8 mouse cellular contexts compared by ENCODE assay signal in the genomic region with DNA sequence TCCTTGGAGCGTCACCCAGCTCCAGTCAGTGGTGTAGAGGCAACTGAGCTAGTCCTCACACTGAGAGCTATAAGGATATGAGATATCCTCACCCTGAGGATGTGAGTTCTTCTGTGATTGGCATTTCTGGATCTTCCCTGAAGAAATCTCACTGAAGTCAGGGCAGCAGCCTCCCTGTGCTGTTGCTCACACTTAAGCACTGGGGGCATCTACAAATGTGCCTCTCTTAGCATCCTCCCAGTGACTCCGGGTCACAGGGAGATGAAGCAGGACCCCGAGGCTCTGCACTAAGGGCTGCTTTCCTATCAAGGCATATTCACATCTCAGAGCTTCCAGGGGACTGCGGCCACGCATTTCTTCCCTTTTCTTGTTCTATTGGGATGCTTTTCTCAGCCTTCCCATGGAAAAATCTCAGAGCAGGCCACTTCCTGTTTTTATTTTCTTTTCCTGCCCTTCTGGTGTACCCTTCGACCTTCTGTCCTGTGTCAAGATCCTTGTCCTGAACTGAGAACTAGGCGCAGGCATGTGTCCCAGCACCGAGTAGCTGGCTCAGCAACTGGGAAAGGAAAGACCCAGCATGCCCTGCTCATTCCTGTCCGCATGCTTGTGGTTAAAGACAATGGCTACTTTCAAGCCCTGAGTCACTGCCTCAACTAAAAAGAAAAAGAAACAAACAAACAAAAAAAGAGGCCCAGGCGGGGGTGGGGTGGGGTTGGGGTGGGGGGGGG.
DNase-seq lines count a peak whose midpoint lies in the region; ATAC-seq lines count a peak whose summit lies in the region.

No protein-coding gene starts in this region.

- no peak for ATAC-seq in CD4-positive, CD25-positive, alpha-beta regulatory T cell, adult 4 months
- no peak for ATAC-seq in heart, embryonic 12.5 days (ENCODE audit: insufficient number of reproducible peaks, low FRiP score)

- WGBS in heart, embryonic 12.5 days: 52% methylated on average over 10 of the region's 10 CpGs

- no peaks in the 10 kb centered on the region for H3K36me3 ChIP-seq in heart, embryonic 12.5 days

- DNase-seq in CD4-positive, CD25-positive, alpha-beta regulatory T cell, adult 2 months (ENCODE audit: low read depth, low spot score): peak; percentile 49
- DNase-seq in R1 (ENCODE audit: low read depth, low spot score): peak; percentile 73
- DNase-seq in kidney, postnatal 14 days: peak; percentile 88
- peak; percentile 51 for DNase-seq in naive thymus-derived CD4-positive, alpha-beta T cell, adult 2 months (ENCODE audit: low read depth)
- no peak for DNase-seq in spleen, postnatal 14 days (ENCODE audit: low spot score in 2 of 2)
- no peak for DNase-seq in spleen, postnatal 4 days (ENCODE audit: low spot score in 2 of 2)

- H3K4me3 ChIP-seq in heart, embryonic 12.5 days: no peak overlapping the region

- no peak overlapping the region for H3K4me2 ChIP-seq in heart, embryonic 12.5 days

- H3K27ac ChIP-seq in heart, embryonic 12.5 days (ENCODE audit: poor library complexity, severe bottlenecking): peak overlapping the region; percentile 39

- no peak overlapping the region for H3K9ac ChIP-seq in heart, embryonic 12.5 days

- H3K9me3 ChIP-seq in heart, embryonic 12.5 days (replicated peaks): no peaks in the 10 kb centered on the region

- peaks cover 26% of the 10 kb centered on the region for H3K4me1 ChIP-seq in heart, embryonic 12.5 days (replicated peaks)

- H3K27me3 ChIP-seq in heart, embryonic 12.5 days (replicated peaks): no peaks in the 10 kb centered on the region

Comparison
In these comparisons a context has a peak if more than half of its experiments do, and no peak if none do; other contexts are left out.
1. DNase-seq: peak in CD4-positive, CD25-positive, alpha-beta regulatory T cell, adult 2 months (single experiment), R1 (single experiment), kidney, postnatal 14 days (single experiment) and naive thymus-derived CD4-positive, alpha-beta T cell, adult 2 months (single experiment); none in spleen, postnatal 14 days (0 of 2) and spleen, postnatal 4 days (0 of 2).